Mouse (Mus musculus): Measurements from ENCODE around the gene Lrmda.

DNA sequence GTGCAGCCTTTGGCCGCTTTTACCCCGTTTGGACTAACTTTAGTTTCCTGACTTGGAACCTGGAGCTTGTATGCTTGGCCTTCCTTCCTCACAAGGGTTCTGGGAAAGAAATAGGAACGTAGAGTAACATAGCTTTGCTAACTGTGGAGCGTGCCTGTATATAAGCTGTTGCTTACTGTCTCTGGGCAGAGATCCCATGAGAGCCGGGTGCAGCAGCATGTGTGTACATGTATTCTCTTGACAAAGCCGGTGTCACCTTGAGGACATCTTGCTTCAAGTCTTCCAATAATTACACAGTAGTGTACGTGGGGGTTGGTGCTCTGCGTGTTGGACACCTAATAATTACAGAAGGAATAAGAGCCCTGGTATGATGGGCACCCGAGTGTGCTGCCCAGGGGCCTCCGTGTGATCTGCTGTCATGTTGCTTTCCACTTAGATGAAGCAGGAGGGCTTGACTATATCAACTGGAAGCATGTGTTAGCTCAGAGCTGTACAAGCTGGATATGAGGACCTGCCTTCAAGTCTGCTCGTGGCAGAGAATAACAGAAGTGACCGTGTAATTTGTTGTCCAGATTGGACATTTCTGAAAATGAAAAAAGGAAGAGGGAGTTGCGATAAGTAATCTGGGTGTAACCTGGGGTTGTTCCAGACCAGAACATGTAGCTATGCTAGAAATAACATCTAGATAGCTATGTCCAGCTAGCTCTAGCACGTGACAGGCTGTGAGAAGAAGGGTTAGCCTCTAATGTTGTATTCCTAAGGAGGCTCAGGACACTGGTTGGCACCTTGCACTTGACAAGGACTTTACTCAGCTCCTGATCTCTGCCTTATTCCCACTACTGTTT is 82.7 kb downstream of the Lrmda start:
- TF ChIP-seq CTCF (conservative IDR thresholded peaks at IDR 0.05; ENCODE audit: low read length): no peak
- TF ChIP-seq POU5F1 (IDR thresholded peaks at IDR 0.05; ENCODE audit: borderline replicate concordance, low read length): no peak
